Mouse (Mus musculus): ENCODE data around the gene C1qtnf1. TPM values are rescaled to one million over a fixed set of nuclear protein-coding genes. Genes with fewer than 3 reads are reported as not detected.

The C1qtnf1 gene
- polyA plus RNA-seq, 1 experiment: 9.8 TPM

GRCm38 (mm10) chr11:118401195-118401594 lies 26.8 kb upstream of the C1qtnf1 start:
- no peak overlapping the region for H3ac ChIP-seq (ENCODE audit: control insufficient read depth, insufficient read length)
- H3K36me3 ChIP-seq (ENCODE audit: control insufficient read depth, insufficient read depth): no peaks in the 10 kb centered on the region
- no peaks in the 10 kb centered on the region for H3K79me2 ChIP-seq (ENCODE audit: control insufficient read depth, insufficient read depth)
- H3K4me2 ChIP-seq (ENCODE audit: low read depth): peak overlapping the region; percentile 79
- TF ChIP-seq TCF12 (IDR thresholded peaks at IDR 0.05; ENCODE audit: insufficient read depth, poor library complexity, severe bottlenecking): no peak
- TF ChIP-seq E2F4 (IDR thresholded peaks at IDR 0.05; ENCODE audit: insufficient read depth): no peak
- TF ChIP-seq MYOD1 (IDR thresholded peaks at IDR 0.05; ENCODE audit: control insufficient read depth in 1 of 3, insufficient read length in 2 of 3, low read depth in 2 of 3): no peak
- TF ChIP-seq MAX (IDR thresholded peaks at IDR 0.05; ENCODE audit: low read depth): no peak
- TF ChIP-seq USF1 (IDR thresholded peaks at IDR 0.05; ENCODE audit: low read depth): no peak
- TF ChIP-seq TCF3 (IDR thresholded peaks at IDR 0.05; ENCODE audit: insufficient read length, low read depth): no peak
- TF ChIP-seq CEBPB (IDR thresholded peaks at IDR 0.05; ENCODE audit: insufficient read depth, poor library complexity, severe bottlenecking): no peak
- H3K4me3 ChIP-seq: no peak overlapping the region
- H3K27me3 ChIP-seq (ENCODE audit: control insufficient read depth, insufficient read depth, insufficient read length): no peaks in the 10 kb centered on the region

GRCm38 (mm10) chr11:118401760-118402280 lies 26.2 kb upstream of the C1qtnf1 start, which contains the start of gene Lgals3bp:
Gene Lgals3bp, minus strand, starts transcription at chr11:118402092.
- H3K4me3 ChIP-seq: no peak within 1 kb of the TSS
- H3K36me3 ChIP-seq (ENCODE audit: control insufficient read depth, insufficient read depth): no peaks in the 10 kb centered on the region
- TF ChIP-seq TCF12 (IDR thresholded peaks at IDR 0.05; ENCODE audit: insufficient read depth, poor library complexity, severe bottlenecking): no peak
- TF ChIP-seq MYOD1 (IDR thresholded peaks at IDR 0.05; ENCODE audit: control insufficient read depth in 1 of 3, insufficient read length in 2 of 3, low read depth in 2 of 3): no peak
- no peak for TF ChIP-seq REST (IDR thresholded peaks at IDR 0.05; ENCODE audit: insufficient read depth, insufficient read length)
- TF ChIP-seq E2F4 (IDR thresholded peaks at IDR 0.05; ENCODE audit: insufficient read depth): no peak
- TF ChIP-seq USF1 (IDR thresholded peaks at IDR 0.05; ENCODE audit: low read depth): no peak
- TF ChIP-seq MAX (IDR thresholded peaks at IDR 0.05; ENCODE audit: low read depth): no peak
- no peak for TF ChIP-seq POLR2A (IDR thresholded peaks at IDR 0.05; ENCODE audit: insufficient read length, low read depth)
- TF ChIP-seq MYOG (IDR thresholded peaks at IDR 0.05; ENCODE audit: control insufficient read depth in 1 of 3, insufficient read depth in 1 of 3, insufficient read length in 2 of 3, low read depth in 2 of 3): no peak
- TF ChIP-seq POLR2AphosphoS2 (IDR thresholded peaks at IDR 0.05; ENCODE audit: insufficient read length, low read depth): no peak
- no peak for TF ChIP-seq CEBPB (IDR thresholded peaks at IDR 0.05; ENCODE audit: insufficient read depth, poor library complexity, severe bottlenecking)
- no peak for TF ChIP-seq TCF3 (IDR thresholded peaks at IDR 0.05; ENCODE audit: insufficient read length, low read depth)
- no peak for TF ChIP-seq SRF (IDR thresholded peaks at IDR 0.05; ENCODE audit: control insufficient read depth, insufficient read length, low read depth)
- H3K27me3 ChIP-seq (ENCODE audit: control insufficient read depth, insufficient read depth, insufficient read length): no peaks in the 10 kb centered on the region
- peak within 1 kb of the TSS; percentile 79 for H3K4me2 ChIP-seq (ENCODE audit: low read depth)
- H3K79me2 ChIP-seq (ENCODE audit: control insufficient read depth, insufficient read depth): no peaks in the 10 kb centered on the region
- no peak within 1 kb of the TSS for H3ac ChIP-seq (ENCODE audit: control insufficient read depth, insufficient read length)

- H3ac ChIP-seq (ENCODE audit: control insufficient read depth, insufficient read length): no peak overlapping the region
- H3K79me2 ChIP-seq (ENCODE audit: control insufficient read depth, insufficient read depth): no peaks in the 10 kb centered on the region
- H3K27me3 ChIP-seq (ENCODE audit: control insufficient read depth, insufficient read depth, insufficient read length): no peaks in the 10 kb centered on the region
- H3K4me2 ChIP-seq (ENCODE audit: low read depth): no peak overlapping the region
- H3K4me3 ChIP-seq: no peak overlapping the region
- no peaks in the 10 kb centered on the region for H3K36me3 ChIP-seq (ENCODE audit: control insufficient read depth, insufficient read depth)
- TF ChIP-seq TCF12 (IDR thresholded peaks at IDR 0.05; ENCODE audit: insufficient read depth, poor library complexity, severe bottlenecking) (no peak), USF1 (IDR thresholded peaks at IDR 0.05; ENCODE audit: low read depth) (no peak), E2F4 (IDR thresholded peaks at IDR 0.05; ENCODE audit: insufficient read depth) (no peak), POLR2AphosphoS2 (IDR thresholded peaks at IDR 0.05; ENCODE audit: insufficient read length, low read depth) (no peak), POLR2A (IDR thresholded peaks at IDR 0.05; ENCODE audit: insufficient read length, low read depth) (no peak), REST (IDR thresholded peaks at IDR 0.05; ENCODE audit: insufficient read depth, insufficient read length) (no peak), MYOG (IDR thresholded peaks at IDR 0.05; ENCODE audit: control insufficient read depth in 1 of 3, insufficient read depth in 1 of 3, insufficient read length in 2 of 3, low read depth in 2 of 3) (no peak), MAX (IDR thresholded peaks at IDR 0.05; ENCODE audit: low read depth) (no peak), SRF (IDR thresholded peaks at IDR 0.05; ENCODE audit: control insufficient read depth, insufficient read length, low read depth) (no peak), CEBPB (IDR thresholded peaks at IDR 0.05; ENCODE audit: insufficient read depth, poor library complexity, severe bottlenecking) (no peak), MYOD1 (IDR thresholded peaks at IDR 0.05; ENCODE audit: control insufficient read depth in 1 of 3, insufficient read length in 2 of 3, low read depth in 2 of 3) (no peak), TCF3 (IDR thresholded peaks at IDR 0.05; ENCODE audit: insufficient read length, low read depth) (no peak)
Observed at GRCm38 (mm10) chr11:118403183-118403582, 24.8 kb upstream of the C1qtnf1 start.

GRCm38 (mm10) chr11:118403951-118404899 lies 23.8 kb upstream of the C1qtnf1 start:
- no peaks in the 10 kb centered on the region for H3K27me3 ChIP-seq (ENCODE audit: control insufficient read depth, insufficient read depth, insufficient read length)
- H3ac ChIP-seq (ENCODE audit: control insufficient read depth, insufficient read length): no peak overlapping the region
- TF ChIP-seq CEBPB (IDR thresholded peaks at IDR 0.05; ENCODE audit: insufficient read depth, poor library complexity, severe bottlenecking) (no peak), REST (IDR thresholded peaks at IDR 0.05; ENCODE audit: insufficient read depth, insufficient read length) (no peak), POLR2A (IDR thresholded peaks at IDR 0.05; ENCODE audit: insufficient read length, low read depth) (no peak), MYOG (IDR thresholded peaks at IDR 0.05; ENCODE audit: control insufficient read depth in 1 of 3, insufficient read depth in 1 of 3, insufficient read length in 2 of 3, low read depth in 2 of 3) (no peak), TCF3 (IDR thresholded peaks at IDR 0.05; ENCODE audit: insufficient read length, low read depth) (no peak), MYOD1 (IDR thresholded peaks at IDR 0.05; ENCODE audit: control insufficient read depth in 1 of 3, insufficient read length in 2 of 3, low read depth in 2 of 3) (no peak), SRF (IDR thresholded peaks at IDR 0.05; ENCODE audit: control insufficient read depth, insufficient read length, low read depth) (no peak), TCF12 (IDR thresholded peaks at IDR 0.05; ENCODE audit: insufficient read depth, poor library complexity, severe bottlenecking) (no peak), E2F4 (IDR thresholded peaks at IDR 0.05; ENCODE audit: insufficient read depth) (no peak), USF1 (IDR thresholded peaks at IDR 0.05; ENCODE audit: low read depth) (no peak), POLR2AphosphoS2 (IDR thresholded peaks at IDR 0.05; ENCODE audit: insufficient read length, low read depth) (no peak), MAX (IDR thresholded peaks at IDR 0.05; ENCODE audit: low read depth) (no peak)
- no peaks in the 10 kb centered on the region for H3K79me2 ChIP-seq (ENCODE audit: control insufficient read depth, insufficient read depth)
- H3K36me3 ChIP-seq (ENCODE audit: control insufficient read depth, insufficient read depth): no peaks in the 10 kb centered on the region
- H3K4me3 ChIP-seq: no peak overlapping the region
- H3K4me2 ChIP-seq (ENCODE audit: low read depth): no peak overlapping the region

All from myocyte (in vitro differentiated cells).